Mouse (Mus musculus): ENCODE measurements around the gene Kbtbd12. TPM values are rescaled to one million over a fixed set of nuclear protein-coding genes. Genes with fewer than 3 reads are reported as not detected.

Kbtbd12 gene
- 0.83 and 0.88 TPM in 2 replicates for polyA plus RNA-seq (2015; fragmentation: Nextera tagmentation; extraction: Ambion mirVana)

- Histone ChIP-seq H3K4me3 (no peak within 1 kb of the TSS), H3K27ac (replicated peaks) (no peak within 1 kb of the TSS), H3K36me3 (no peaks in the 10 kb centered on the region), H3K9me3 (no peaks in the 10 kb centered on the region), H3K27me3 (no peaks in the 10 kb centered on the region), H3K9ac (no peak within 1 kb of the TSS), H3K4me2 (no peak within 1 kb of the TSS), H3K4me1 (replicated peaks) (peaks cover 18% of the 10 kb centered on the region)
- 96% methylated on average over 5 of the region's 5 CpGs for WGBS
- ATAC-seq (ENCODE audit: low FRiP score, low read depth): no peak
Measured at GRCm38 (mm10) chr6:88637611-88638301, at the start of gene Kbtbd12. Gene Kbtbd12 (minus strand): TSS chr6:88637950.

- Histone ChIP-seq H3K27ac (replicated peaks) (peak overlapping the region; percentile 50), H3K4me1 (replicated peaks) (peaks cover 11% of the 10 kb centered on the region), H3K9ac (no peak overlapping the region), H3K4me2 (no peak overlapping the region), H3K27me3 (no peaks in the 10 kb centered on the region), H3K4me3 (no peak overlapping the region), H3K9me3 (no peaks in the 10 kb centered on the region), H3K36me3 (no peaks in the 10 kb centered on the region)
- WGBS: 24% methylated on average over 7 of the region's 7 CpGs
- ATAC-seq (ENCODE audit: low FRiP score, low read depth): no peak
Measured at GRCm38 (mm10) chr6:88683380-88684053, 45.8 kb upstream of the Kbtbd12 start.

GRCm38 (mm10) chr6:88681026-88681425 lies 43.3 kb upstream of the Kbtbd12 start:
- 92% methylated on average over 3 of the region's 3 CpGs for WGBS
- ATAC-seq (ENCODE audit: low FRiP score, low read depth): no peak

GRCm38 (mm10) chr6:88677738-88678137 lies 40.0 kb upstream of the Kbtbd12 start:
- Histone ChIP-seq H3K4me2 (no peak overlapping the region), H3K27ac (replicated peaks) (no peak overlapping the region), H3K9ac (no peak overlapping the region), H3K36me3 (no peaks in the 10 kb centered on the region), H3K4me1 (replicated peaks) (no peaks in the 10 kb centered on the region), H3K9me3 (no peaks in the 10 kb centered on the region), H3K27me3 (no peaks in the 10 kb centered on the region), H3K4me3 (no peak overlapping the region)
- ATAC-seq (ENCODE audit: low FRiP score, low read depth): no peak
- WGBS: 64% methylated on average over 2 of the region's 2 CpGs

More at GRCm38 (mm10) chr6:88681026-88681425, 43.3 kb upstream of the Kbtbd12 start:
- H3K9me3 ChIP-seq: no peaks in the 10 kb centered on the region
- H3K4me3 ChIP-seq: no peak overlapping the region
- H3K27me3 ChIP-seq: no peaks in the 10 kb centered on the region
- no peaks in the 10 kb centered on the region for H3K36me3 ChIP-seq
- peaks cover 11% of the 10 kb centered on the region for H3K4me1 ChIP-seq (replicated peaks)
- no peak overlapping the region for H3K9ac ChIP-seq
- H3K4me2 ChIP-seq: no peak overlapping the region
- no peak overlapping the region for H3K27ac ChIP-seq (replicated peaks)

- 94% methylated on average over 6 of the region's 6 CpGs for WGBS
- Histone ChIP-seq H3K4me3 (no peak overlapping the region), H3K4me2 (no peak overlapping the region), H3K4me1 (replicated peaks) (no peaks in the 10 kb centered on the region), H3K9ac (no peak overlapping the region), H3K27me3 (no peaks in the 10 kb centered on the region), H3K36me3 (no peaks in the 10 kb centered on the region), H3K9me3 (no peaks in the 10 kb centered on the region), H3K27ac (replicated peaks) (no peak overlapping the region)
- no peak for ATAC-seq (ENCODE audit: low FRiP score, low read depth)
Measured at GRCm38 (mm10) chr6:88676753-88677736, 39.3 kb upstream of the Kbtbd12 start.

GRCm38 (mm10) chr6:88675815-88676214 lies 38.1 kb upstream of the Kbtbd12 start:
- no peak overlapping the region for H3K9ac ChIP-seq
- H3K4me3 ChIP-seq: no peak overlapping the region
- H3K27ac ChIP-seq (replicated peaks): no peak overlapping the region
- no peaks in the 10 kb centered on the region for H3K27me3 ChIP-seq
- no peak for ATAC-seq (ENCODE audit: low FRiP score, low read depth)
- H3K9me3 ChIP-seq: no peaks in the 10 kb centered on the region
- no peak overlapping the region for H3K4me2 ChIP-seq
- H3K36me3 ChIP-seq: no peaks in the 10 kb centered on the region
- H3K4me1 ChIP-seq (replicated peaks): no peaks in the 10 kb centered on the region
- WGBS: 96% methylated on average over 2 of the region's 2 CpGs

GRCm38 (mm10) chr6:88662284-88662683 lies 24.5 kb upstream of the Kbtbd12 start:
- Histone ChIP-seq H3K4me3 (no peak overlapping the region), H3K4me2 (no peak overlapping the region), H3K4me1 (replicated peaks) (no peaks in the 10 kb centered on the region), H3K27me3 (no peaks in the 10 kb centered on the region), H3K36me3 (no peaks in the 10 kb centered on the region), H3K27ac (replicated peaks) (no peak overlapping the region), H3K9ac (no peak overlapping the region), H3K9me3 (no peaks in the 10 kb centered on the region)
- WGBS: 75% methylated on average over 3 of the region's 3 CpGs
- ATAC-seq (ENCODE audit: low FRiP score, low read depth): no peak

GRCm38 (mm10) chr6:88661696-88662095 lies 23.9 kb upstream of the Kbtbd12 start:
- Histone ChIP-seq H3K36me3 (no peaks in the 10 kb centered on the region), H3K27ac (replicated peaks) (no peak overlapping the region), H3K4me3 (no peak overlapping the region), H3K9ac (no peak overlapping the region), H3K9me3 (no peaks in the 10 kb centered on the region), H3K4me2 (no peak overlapping the region), H3K4me1 (replicated peaks) (no peaks in the 10 kb centered on the region), H3K27me3 (no peaks in the 10 kb centered on the region)
- 89% methylated on average over 2 of the region's 2 CpGs for WGBS
- ATAC-seq (ENCODE audit: low FRiP score, low read depth): no peak

GRCm38 (mm10) chr6:88647564-88648295 lies 10.0 kb upstream of the Kbtbd12 start:
- 60% methylated on average over 4 of the region's 4 CpGs for WGBS

GRCm38 (mm10) chr6:88644786-88645185 lies 7.0 kb upstream of the Kbtbd12 start:
- H3K4me2 ChIP-seq: no peak overlapping the region

More at GRCm38 (mm10) chr6:88647564-88648295, 10.0 kb upstream of the Kbtbd12 start:
- no peak overlapping the region for H3K4me3 ChIP-seq
- no peaks in the 10 kb centered on the region for H3K4me1 ChIP-seq (replicated peaks)
- H3K9ac ChIP-seq: no peak overlapping the region
- ATAC-seq (ENCODE audit: low FRiP score, low read depth): peak; percentile 84
- no peaks in the 10 kb centered on the region for H3K36me3 ChIP-seq
- H3K9me3 ChIP-seq: no peaks in the 10 kb centered on the region
- no peak overlapping the region for H3K4me2 ChIP-seq
- H3K27me3 ChIP-seq: no peaks in the 10 kb centered on the region
- H3K27ac ChIP-seq (replicated peaks): no peak overlapping the region

GRCm38 (mm10) chr6:88641346-88641920 lies 3.7 kb upstream of the Kbtbd12 start:
- 66% methylated on average over 4 of the region's 4 CpGs for WGBS
- no peak overlapping the region for H3K27ac ChIP-seq (replicated peaks)
- no peak overlapping the region for H3K4me2 ChIP-seq
- H3K9me3 ChIP-seq: no peaks in the 10 kb centered on the region
- H3K4me3 ChIP-seq: no peak overlapping the region
- peaks cover 18% of the 10 kb centered on the region for H3K4me1 ChIP-seq (replicated peaks)
- no peak overlapping the region for H3K9ac ChIP-seq
- H3K27me3 ChIP-seq: no peaks in the 10 kb centered on the region
- no peaks in the 10 kb centered on the region for H3K36me3 ChIP-seq
- no peak for ATAC-seq (ENCODE audit: low FRiP score, low read depth)

More at GRCm38 (mm10) chr6:88644786-88645185, 7.0 kb upstream of the Kbtbd12 start:
- no peaks in the 10 kb centered on the region for H3K27me3 ChIP-seq
- WGBS: 89% methylated on average over 4 of the region's 4 CpGs
- no peaks in the 10 kb centered on the region for H3K9me3 ChIP-seq
- peaks cover 9% of the 10 kb centered on the region for H3K4me1 ChIP-seq (replicated peaks)
- no peak overlapping the region for H3K4me3 ChIP-seq
- no peak for ATAC-seq (ENCODE audit: low FRiP score, low read depth)
- no peak overlapping the region for H3K27ac ChIP-seq (replicated peaks)
- H3K36me3 ChIP-seq: no peaks in the 10 kb centered on the region
- no peak overlapping the region for H3K9ac ChIP-seq

Measured in hindbrain, embryonic 15.5 days (tissue).